Mouse (Mus musculus) midbrain, embryonic 15.5 days (tissue): ENCODE results near the gene Wdr72. TPM values are rescaled to one million over a fixed set of nuclear protein-coding genes. Genes with fewer than 3 reads are reported as not detected.

Experiments used
- ATAC-seq: fragments of 200-750 bp; cut with Nextera tagmentation; replicated peaks from 2 replicates; pipeline ENCODE4 v1.8.0; 2017; ENCODE audit warnings: moderate TSS enrichment
- H3K27ac ChIP-seq: fragments of 300-500 bp; sonication (generic); 2 replicates; pipeline ENCODE4 v1.5.1; 2015; ENCODE audit warnings: mild to moderate bottlenecking, inconsistent platforms
- H3K27me3 ChIP-seq: fragments of 300-500 bp; sonication (generic); replicated peaks from 2 replicates; pipeline ENCODE4 v1.6.1; 2015; ENCODE audit warnings: inconsistent platforms
- H3K36me3 ChIP-seq: fragments of 300-500 bp; sonication (generic); replicated peaks from 2 replicates; pipeline ENCODE4 v1.6.1; 2015; ENCODE audit warnings: inconsistent platforms
- H3K4me1 ChIP-seq: fragments of 300-500 bp; sonication (generic); 2 replicates; pipeline ENCODE4 v1.6.1; 2015; ENCODE audit warnings: inconsistent platforms
- H3K4me2 ChIP-seq: fragments of 300-500 bp; sonication (generic); 2 replicates; pipeline ENCODE4 v1.6.1; 2015; ENCODE audit warnings: inconsistent platforms, mild to moderate bottlenecking, moderate library complexity
- H3K4me3 ChIP-seq: fragments of 300-500 bp; sonication (generic); 2 replicates; pipeline ENCODE4 v1.5.1; 2015; ENCODE audit warnings: mild to moderate bottlenecking, inconsistent platforms
- H3K9ac ChIP-seq: fragments of 300-500 bp; sonication (generic); 2 replicates; pipeline ENCODE4 v1.6.1; 2015; ENCODE audit warnings: mild to moderate bottlenecking, inconsistent platforms
- H3K9me3 ChIP-seq: fragments of 300-500 bp; sonication (generic); 2 replicates; pipeline ENCODE4 v1.6.1; 2016; ENCODE audit warnings: inconsistent platforms
- WGBS: fragments of 180-500 bp; shearing (Covaris S2); methylation state at CpG from one replicate; pipeline ENCODE4 v1.1.7; 2015; ENCODE audit warnings: mixed read lengths; 5-methylcytosine and 5-hydroxymethylcytosine counted together
- polyA plus RNA-seq: library from polyadenylated mRNA; unstranded; fragments of >200 nt; fragmentation: Nextera tagmentation; extraction: Ambion mirVana; gene quantifications from 2 replicates; pipeline ENCODE4 v1.2.1, GENCODE M21; 2015

The Wdr72 gene
- polyA plus RNA-seq = 0.35 and 0.61 TPM in 2 replicates

DNA sequence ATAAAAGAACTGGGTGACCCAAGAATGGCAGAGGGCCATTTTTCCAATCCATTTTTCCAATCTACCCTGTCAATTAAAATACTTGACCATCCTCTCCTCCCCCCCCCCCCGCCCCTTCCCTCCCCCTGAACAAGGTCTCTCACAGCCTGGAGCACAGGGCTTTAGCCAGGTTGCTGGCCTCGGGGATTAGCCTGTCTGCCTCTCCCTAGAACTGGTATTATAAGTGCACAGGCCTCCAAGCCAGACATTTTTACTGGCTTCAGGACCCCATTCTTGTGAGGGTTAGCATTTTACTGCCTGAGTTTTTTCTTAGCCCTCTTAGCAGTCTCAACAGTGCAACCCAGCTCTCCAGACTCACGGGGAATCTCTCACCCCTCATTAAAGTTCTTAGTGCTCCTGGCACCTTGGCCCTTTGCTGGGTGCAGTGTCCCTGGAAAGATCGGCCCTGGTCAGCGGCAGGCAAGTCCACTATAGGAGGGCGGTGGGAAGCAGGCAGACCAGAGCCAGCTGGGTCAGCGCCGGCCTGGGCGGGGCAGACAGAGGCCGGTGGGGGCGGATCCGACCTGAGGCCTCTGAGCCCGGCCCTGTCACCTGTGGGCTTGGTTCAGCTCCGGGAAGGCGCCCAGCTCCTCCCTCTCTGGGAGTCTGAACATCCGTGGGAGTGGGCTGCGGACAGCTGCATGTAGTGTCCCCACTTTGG is at the start of gene Wdr72:
TSS of gene Wdr72 (plus strand) at position 596 of the 700 bp plus-strand sequence.
- Histone ChIP-seq H3K36me3 (no peaks in the 10 kb centered on the region), H3K9ac (no peak within 1 kb of the TSS), H3K4me2 (peak within 1 kb of the TSS; percentile 32), H3K9me3 (no peaks in the 10 kb centered on the region), H3K27ac (no peak within 1 kb of the TSS), H3K4me3 (peak within 1 kb of the TSS; percentile 7; the same call in 1 of the 2 replicates), H3K4me1 (peaks cover 4% of the 10 kb centered on the region), H3K27me3 (no peaks in the 10 kb centered on the region; the same call in 1 of the 2 replicates)
- ATAC-seq = no peak
- 4% methylated on average over 17 of the region's 17 CpGs for WGBS

DNA sequence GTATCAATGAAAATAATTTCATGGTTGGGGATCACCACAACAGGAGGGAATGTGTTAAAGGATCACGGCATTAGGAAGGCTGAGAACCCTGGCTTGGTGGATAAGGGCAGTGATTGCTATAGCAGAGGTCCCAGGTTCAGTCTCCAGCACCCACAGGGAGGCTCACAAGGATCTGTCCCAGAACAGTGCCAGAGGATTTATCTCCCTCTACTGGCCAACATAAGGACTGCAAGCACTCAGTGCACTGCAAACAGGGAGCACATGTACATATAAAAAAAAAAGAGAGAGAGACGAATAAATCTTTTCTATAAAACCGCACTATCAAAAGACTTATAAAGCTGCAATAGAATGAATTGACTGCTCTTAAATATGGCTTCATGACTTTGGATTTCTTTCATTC is 43.9 kb upstream of the Wdr72 start:
- Histone ChIP-seq H3K27ac (no peak overlapping the region), H3K36me3 (no peaks in the 10 kb centered on the region), H3K4me2 (no peak overlapping the region), H3K4me3 (no peak overlapping the region), H3K9ac (no peak overlapping the region), H3K27me3 (no peaks in the 10 kb centered on the region), H3K4me1 (no peaks in the 10 kb centered on the region), H3K9me3 (no peaks in the 10 kb centered on the region)
- 85% methylated on average over 3 of the region's 3 CpGs for WGBS
- ATAC-seq = no peak

DNA sequence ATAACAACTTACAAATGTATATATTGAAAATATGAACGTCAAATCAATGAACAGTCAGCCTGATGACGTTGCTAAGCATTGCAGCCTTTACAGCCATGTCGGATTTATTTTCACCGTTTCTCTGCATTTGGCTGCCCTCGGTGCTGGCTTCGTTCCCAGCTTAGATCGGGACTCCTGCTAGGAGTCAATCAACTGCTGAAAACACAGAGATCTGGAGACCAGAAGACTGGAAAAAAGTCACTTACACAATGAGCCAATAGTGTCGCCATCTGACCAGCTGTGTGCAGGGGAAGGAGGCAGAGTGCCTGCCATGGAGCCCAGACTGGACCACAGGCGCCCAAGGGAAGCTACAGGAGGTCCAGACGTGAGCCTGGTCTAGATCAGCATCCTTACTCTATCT is 43.4 kb upstream of the Wdr72 start:
- WGBS = 62% methylated on average over 10 of the region's 10 CpGs
- ATAC-seq = no peak
- H3K9me3 ChIP-seq = no peaks in the 10 kb centered on the region
- H3K27me3 ChIP-seq = no peaks in the 10 kb centered on the region
- H3K9ac ChIP-seq = no peak overlapping the region
- H3K4me1 ChIP-seq = no peaks in the 10 kb centered on the region
- no peaks in the 10 kb centered on the region for H3K36me3 ChIP-seq
- no peak overlapping the region for H3K4me2 ChIP-seq
- no peak overlapping the region for H3K4me3 ChIP-seq
- no peak overlapping the region for H3K27ac ChIP-seq

DNA sequence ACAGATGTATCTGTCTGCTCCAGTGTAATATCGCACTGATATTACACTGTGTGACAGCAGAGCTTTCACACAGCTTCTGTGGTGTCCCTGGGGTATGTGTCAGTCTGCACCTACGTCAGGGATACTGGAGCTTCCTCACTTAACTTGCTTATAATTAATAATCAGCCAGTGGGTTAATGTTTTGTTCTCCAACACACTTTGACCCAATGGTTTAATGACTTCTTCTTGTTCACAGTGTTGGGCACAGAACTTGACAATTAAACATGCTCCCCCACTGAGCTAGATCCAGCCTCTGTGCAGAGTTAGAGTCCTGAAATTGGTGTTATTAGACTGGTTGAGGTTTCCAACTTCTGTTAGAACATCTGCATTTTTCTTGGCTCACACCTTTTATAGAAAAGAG is 34.2 kb upstream of the Wdr72 start:
- 84% methylated on average over 2 of the region's 2 CpGs for WGBS
- Histone ChIP-seq H3K27me3 (no peaks in the 10 kb centered on the region), H3K4me1 (no peaks in the 10 kb centered on the region), H3K27ac (no peak overlapping the region), H3K9me3 (no peaks in the 10 kb centered on the region), H3K36me3 (no peaks in the 10 kb centered on the region), H3K4me2 (no peak overlapping the region), H3K9ac (no peak overlapping the region), H3K4me3 (no peak overlapping the region)
- no peak for ATAC-seq

DNA sequence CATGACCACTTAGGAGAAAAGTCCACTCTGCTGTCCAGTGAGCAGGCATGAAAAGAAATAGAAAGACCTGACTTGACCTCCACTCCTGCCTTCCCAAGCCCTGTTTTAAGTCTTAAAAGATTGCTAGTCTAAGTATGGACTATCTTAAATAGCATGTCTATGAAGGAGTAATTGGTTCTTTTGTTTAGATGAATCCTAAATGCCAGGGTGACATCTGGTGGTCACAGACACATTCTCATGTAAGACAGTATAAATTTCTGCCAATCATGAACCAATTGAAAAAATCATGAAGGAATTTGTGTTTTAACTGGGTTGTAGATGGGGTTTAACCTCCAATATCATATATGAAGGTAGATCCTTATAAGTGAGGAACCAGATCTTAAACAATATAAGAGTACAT is 31.7 kb upstream of the Wdr72 start:
- Histone ChIP-seq H3K27ac (no peak overlapping the region), H3K9ac (no peak overlapping the region), H3K36me3 (no peaks in the 10 kb centered on the region), H3K4me3 (no peak overlapping the region), H3K27me3 (no peaks in the 10 kb centered on the region), H3K9me3 (no peaks in the 10 kb centered on the region), H3K4me1 (no peaks in the 10 kb centered on the region), H3K4me2 (no peak overlapping the region)
- ATAC-seq = peak; percentile 74

DNA sequence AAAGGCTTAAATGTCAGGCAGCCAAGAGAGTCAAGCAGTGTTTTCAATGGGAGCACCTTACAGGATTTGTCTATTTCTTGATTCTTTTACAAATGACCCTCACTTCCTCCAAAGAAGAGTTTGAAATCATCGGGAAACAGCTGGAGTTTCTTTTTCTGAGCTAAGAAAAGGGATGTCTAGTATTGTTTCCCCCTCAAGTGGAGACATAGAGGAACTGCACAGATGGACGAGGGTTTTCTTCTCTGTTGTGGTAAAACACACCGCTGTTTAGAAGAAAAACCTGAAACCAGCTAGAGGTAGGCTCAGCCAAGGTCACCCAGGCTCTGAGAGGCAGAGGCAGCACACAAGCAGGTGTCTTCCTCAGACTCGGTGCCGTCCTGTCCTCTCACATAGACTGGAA is 29.9 kb upstream of the Wdr72 start:
- no peaks in the 10 kb centered on the region for H3K4me1 ChIP-seq
- H3K9me3 ChIP-seq = no peaks in the 10 kb centered on the region
- no peak overlapping the region for H3K9ac ChIP-seq
- no peaks in the 10 kb centered on the region for H3K27me3 ChIP-seq
- H3K4me3 ChIP-seq = no peak overlapping the region
- no peak overlapping the region for H3K4me2 ChIP-seq
- H3K36me3 ChIP-seq = no peaks in the 10 kb centered on the region
- WGBS = 34% methylated on average over 5 of the region's 5 CpGs
- no peak overlapping the region for H3K27ac ChIP-seq
- ATAC-seq = peak; percentile 58; the same call in 1 of the 2 replicates

DNA sequence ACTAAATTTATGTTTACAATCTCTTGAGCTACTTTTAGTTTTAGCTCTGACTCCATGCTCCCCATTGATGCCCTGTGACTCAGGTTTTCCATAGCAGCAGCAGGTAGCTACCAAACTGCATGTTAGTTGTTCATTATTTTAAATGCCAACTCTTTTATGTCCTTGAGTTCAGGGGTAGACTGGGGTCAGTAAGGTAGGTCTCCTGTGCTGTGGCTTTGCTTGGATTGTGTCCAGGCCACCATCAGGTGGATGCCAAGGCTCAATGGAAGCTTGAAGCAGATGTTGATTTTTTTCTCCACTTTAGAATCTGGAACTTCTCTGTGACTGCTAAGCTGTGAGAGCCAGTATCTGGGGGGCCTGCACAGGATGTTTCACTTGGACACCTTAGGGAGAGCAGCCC is 8.6 kb upstream of the Wdr72 start:
- H3K9me3 ChIP-seq = no peaks in the 10 kb centered on the region

DNA sequence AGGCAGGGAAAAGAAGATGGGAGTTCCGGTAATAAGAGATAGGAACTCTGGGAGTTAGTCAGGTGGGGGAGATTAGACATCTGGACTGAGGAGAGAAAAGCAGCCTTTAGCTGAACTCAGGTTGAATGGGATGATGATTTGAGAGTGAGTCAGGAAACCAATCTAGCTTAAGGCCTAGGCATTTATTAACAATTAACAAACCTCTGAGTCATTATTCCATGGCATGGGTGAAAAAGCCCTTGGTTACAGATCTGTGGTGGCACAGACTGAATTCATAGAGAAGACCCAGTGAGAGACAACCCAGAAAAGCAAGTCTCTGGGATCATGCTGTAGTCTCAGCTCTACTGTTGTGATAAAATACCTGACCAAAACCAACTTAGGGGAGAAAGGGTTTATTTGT is 7.5 kb upstream of the Wdr72 start:
- no peak overlapping the region for H3K27ac ChIP-seq
- H3K9me3 ChIP-seq = no peaks in the 10 kb centered on the region
- H3K4me2 ChIP-seq = no peak overlapping the region
- no peaks in the 10 kb centered on the region for H3K27me3 ChIP-seq
- H3K4me1 ChIP-seq = no peaks in the 10 kb centered on the region
- 96% methylated on average over 1 of the region's 1 CpGs for WGBS
- no peak overlapping the region for H3K9ac ChIP-seq
- no peak for ATAC-seq
- H3K36me3 ChIP-seq = no peaks in the 10 kb centered on the region
- no peak overlapping the region for H3K4me3 ChIP-seq

More for the DNA sequence above, 8.6 kb upstream of the Wdr72 start:
- Histone ChIP-seq H3K4me3 (no peak overlapping the region), H3K4me1 (no peaks in the 10 kb centered on the region), H3K27ac (no peak overlapping the region), H3K4me2 (no peak overlapping the region), H3K27me3 (no peaks in the 10 kb centered on the region), H3K36me3 (no peaks in the 10 kb centered on the region), H3K9ac (no peak overlapping the region)
- ATAC-seq = no peak

DNA sequence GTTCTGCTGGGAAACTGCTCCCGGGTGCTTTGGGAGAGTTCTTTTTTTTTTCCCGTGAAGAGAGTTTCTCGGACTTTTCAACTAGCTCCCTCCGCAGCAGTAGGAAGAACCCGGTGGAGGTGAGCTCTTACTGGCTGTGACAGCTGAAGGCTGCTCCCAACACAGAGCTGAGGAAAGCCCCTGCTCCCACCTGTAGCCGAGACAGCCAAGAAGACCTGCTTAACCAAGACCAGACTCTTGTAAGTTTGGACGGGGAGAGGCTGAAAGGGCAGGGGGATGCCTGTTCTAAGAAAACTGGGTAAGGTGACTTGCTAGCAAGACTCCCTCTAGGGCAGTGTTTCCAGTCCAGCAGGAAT is 283 bp downstream of the Wdr72 start:
- H3K4me1 ChIP-seq = peaks cover 4% of the 10 kb centered on the region
- no peaks in the 10 kb centered on the region for H3K9me3 ChIP-seq
- no peak for ATAC-seq
- H3K36me3 ChIP-seq = no peaks in the 10 kb centered on the region
- WGBS = 1% methylated on average over 7 of the region's 7 CpGs
- peak overlapping the region; percentile 32 for H3K4me2 ChIP-seq
- no peaks in the 10 kb centered on the region; the same call in 1 of the 2 replicates for H3K27me3 ChIP-seq
- H3K9ac ChIP-seq = no peak overlapping the region
- peak overlapping the region; percentile 7; the same call in 1 of the 2 replicates for H3K4me3 ChIP-seq
- H3K27ac ChIP-seq = no peak overlapping the region

DNA sequence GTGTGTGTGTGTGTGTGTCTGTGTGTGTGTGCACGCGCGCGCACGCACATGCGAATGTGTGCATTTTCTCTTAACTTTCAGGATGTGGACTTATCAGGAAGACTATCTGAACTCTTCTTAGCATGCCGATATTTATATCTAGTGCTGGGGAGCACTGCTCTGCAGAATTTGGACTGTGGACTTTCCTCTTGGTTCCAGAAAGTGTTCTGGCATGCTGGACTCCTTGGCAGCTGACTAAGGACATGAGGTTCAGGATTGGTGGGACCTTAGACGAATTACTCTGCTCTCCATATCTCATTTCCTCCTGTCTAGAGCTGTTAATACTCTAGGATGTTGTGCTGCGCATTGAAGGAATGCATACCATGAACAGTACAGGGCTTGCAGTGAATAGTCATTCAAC is 2.4 kb downstream of the Wdr72 start:
- Histone ChIP-seq H3K36me3 (no peaks in the 10 kb centered on the region), H3K27me3 (no peaks in the 10 kb centered on the region; the same call in 1 of the 2 replicates), H3K4me3 (no peak overlapping the region), H3K9me3 (no peaks in the 10 kb centered on the region), H3K9ac (no peak overlapping the region), H3K27ac (no peak overlapping the region), H3K4me1 (peaks cover 4% of the 10 kb centered on the region), H3K4me2 (no peak overlapping the region)
- 97% methylated on average over 9 of the region's 9 CpGs for WGBS
- ATAC-seq = no peak

DNA sequence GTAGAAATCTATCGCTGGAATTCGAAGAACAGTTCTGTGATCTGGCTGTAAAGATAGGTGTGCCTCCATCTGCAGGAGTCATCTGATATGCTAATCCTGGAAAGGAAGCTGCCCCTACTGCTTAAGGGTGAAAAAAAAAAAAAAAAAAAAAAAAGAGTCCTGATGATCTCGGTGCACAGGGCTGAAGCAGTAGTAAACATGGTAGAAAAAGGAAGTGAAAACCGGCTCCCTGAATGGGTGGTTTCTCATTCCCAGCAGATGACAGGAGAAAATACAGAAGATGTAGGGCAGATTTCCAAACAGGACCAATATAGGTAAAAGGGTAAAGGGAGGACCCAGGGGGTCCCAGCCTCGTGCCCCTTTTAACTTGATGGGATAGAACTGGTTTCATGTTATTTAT is 16.1 kb downstream of the Wdr72 start:
- H3K36me3 ChIP-seq = no peaks in the 10 kb centered on the region
- no peak overlapping the region for H3K27ac ChIP-seq
- 69% methylated on average over 5 of the region's 5 CpGs for WGBS
- no peaks in the 10 kb centered on the region for H3K4me1 ChIP-seq
- no peak overlapping the region for H3K9ac ChIP-seq
- H3K27me3 ChIP-seq = no peaks in the 10 kb centered on the region
- H3K4me2 ChIP-seq = no peak overlapping the region
- H3K9me3 ChIP-seq = no peaks in the 10 kb centered on the region
- ATAC-seq = no peak
- no peak overlapping the region for H3K4me3 ChIP-seq

DNA sequence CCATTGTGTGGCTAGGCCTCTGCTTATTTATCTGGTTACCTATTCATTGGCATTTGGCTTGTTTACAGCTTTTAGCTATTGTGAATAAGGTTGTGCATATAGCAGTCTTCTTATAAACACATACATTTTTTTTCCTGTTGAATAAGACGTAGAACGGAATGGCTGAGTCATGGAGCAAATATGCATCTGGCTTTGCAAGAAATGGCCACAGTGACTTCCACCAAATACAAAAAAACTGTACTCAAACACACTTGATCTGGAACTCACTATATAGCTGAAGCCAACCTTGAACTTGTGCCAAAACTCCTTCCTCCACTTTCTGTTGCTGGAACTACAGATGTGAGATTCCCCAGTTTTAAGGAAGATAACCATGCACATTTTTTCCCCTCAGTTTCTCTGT is 23.9 kb downstream of the Wdr72 start:
- Histone ChIP-seq H3K4me1 (no peaks in the 10 kb centered on the region), H3K36me3 (no peaks in the 10 kb centered on the region), H3K27me3 (no peaks in the 10 kb centered on the region), H3K9ac (no peak overlapping the region), H3K27ac (no peak overlapping the region), H3K4me3 (no peak overlapping the region), H3K4me2 (no peak overlapping the region), H3K9me3 (no peaks in the 10 kb centered on the region)
- WGBS = 80% methylated on average over 2 of the region's 2 CpGs
- ATAC-seq = no peak

DNA sequence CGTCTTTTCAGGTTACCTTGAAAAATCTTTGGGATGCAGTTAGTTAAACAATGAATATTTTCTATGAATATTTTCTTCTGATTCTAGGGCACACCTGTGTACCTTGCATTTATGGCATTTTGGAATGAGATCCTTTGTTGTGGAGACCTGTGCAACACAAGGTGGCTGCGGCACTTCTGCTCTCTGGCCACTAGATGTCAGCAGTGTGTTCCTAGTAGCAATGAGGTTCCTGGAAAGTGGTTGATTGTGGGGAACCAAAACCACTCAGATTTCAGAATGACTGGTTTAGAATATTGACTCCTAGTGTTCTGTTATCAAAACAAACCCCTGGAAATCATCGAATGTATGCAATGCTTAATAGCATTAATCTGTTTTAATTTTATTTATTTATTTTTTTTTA is 31.7 kb downstream of the Wdr72 start:
- H3K4me1 ChIP-seq = no peaks in the 10 kb centered on the region
- ATAC-seq = peak; percentile 83
- no peaks in the 10 kb centered on the region for H3K27me3 ChIP-seq
- no peak overlapping the region for H3K27ac ChIP-seq
- no peak overlapping the region for H3K4me3 ChIP-seq
- 5% methylated on average over 3 of the region's 3 CpGs for WGBS
- H3K9ac ChIP-seq = no peak overlapping the region
- no peaks in the 10 kb centered on the region for H3K9me3 ChIP-seq
- no peak overlapping the region for H3K4me2 ChIP-seq
- no peaks in the 10 kb centered on the region for H3K36me3 ChIP-seq
